Mouse (Mus musculus) neural tube, embryonic 11.5 days (tissue): ENCODE measurements around the gene Catip. TPM values are rescaled to one million over a fixed set of nuclear protein-coding genes. Genes with fewer than 3 reads are reported as not detected.
"Not testable (repeated sequence)": the region's sequence is repeated elsewhere in the genome, so short reads cannot be mapped to it uniquely, and the experiment has no call there.

Experiments used
- ATAC-seq: fragments of 200-750 bp; cut with Nextera tagmentation; 2 replicates; pipeline ENCODE4 v1.8.0; 2017; ENCODE audit warnings: moderate number of reproducible peaks, mild to moderate bottlenecking, moderate TSS enrichment, moderate library complexity; ENCODE audit not compliant: insufficient read depth, low FRiP score, low TSS enrichment
- DNase-seq: peaks from one replicate; pipeline ENCODE4 v3.0.0-alpha.2; 2015; ENCODE audit warnings: low spot score
- H3K27ac ChIP-seq: fragments of 300-500 bp; sonication (generic); 2 replicates; pipeline ENCODE4 v1.5.1; 2014; ENCODE audit warnings: low read depth, mild to moderate bottlenecking, low read length
- H3K27me3 ChIP-seq: fragments of 300-500 bp; sonication (generic); 2 replicates; pipeline ENCODE4 v1.6.1; 2014; ENCODE audit warnings: mild to moderate bottlenecking, low read length, mixed read lengths; ENCODE audit not compliant: control insufficient read depth, insufficient read depth
- H3K36me3 ChIP-seq: fragments of 300-500 bp; sonication (generic); 2 replicates; pipeline ENCODE4 v1.6.1; 2014; ENCODE audit warnings: mild to moderate bottlenecking, low read length, moderate library complexity, mixed read lengths; ENCODE audit not compliant: control insufficient read depth, insufficient read depth
- H3K4me1 ChIP-seq: fragments of 300-500 bp; sonication (generic); 2 replicates; pipeline ENCODE4 v1.6.1; 2014; ENCODE audit warnings: low read length, mixed read lengths; ENCODE audit not compliant: control insufficient read depth, insufficient read depth
- H3K4me2 ChIP-seq: fragments of 300-500 bp; sonication (generic); 2 replicates; pipeline ENCODE4 v1.6.1; 2014; ENCODE audit warnings: low read depth, mild to moderate bottlenecking, moderate library complexity
- H3K4me3 ChIP-seq: fragments of 300-500 bp; sonication (generic); 2 replicates; pipeline ENCODE4 v1.5.1; 2014; ENCODE audit warnings: low read depth, low read length
- H3K9ac ChIP-seq: fragments of 300-500 bp; sonication (generic); 2 replicates; pipeline ENCODE4 v1.6.1; 2014; ENCODE audit warnings: mild to moderate bottlenecking, low read length
- H3K9me3 ChIP-seq: fragments of 300-500 bp; sonication (generic); 2 replicates; pipeline ENCODE4 v1.6.1; 2016; ENCODE audit warnings: low read length; ENCODE audit not compliant: control insufficient read depth
- WGBS: fragments of 180-500 bp; shearing (Covaris S2); extraction: QIAGEN DNeasy Blood & Tissue Kit; methylation state at CpG from one replicate; pipeline ENCODE4 v1.1.7; 2014; 5-methylcytosine and 5-hydroxymethylcytosine counted together
- polyA plus RNA-seq: library from polyadenylated mRNA; unstranded; fragments of >200 nt; fragmentation: Nextera tagmentation; extraction: Ambion mirVana; gene quantifications from 2 replicates; pipeline ENCODE4 v1.2.1, GENCODE M21; 2014

The Catip gene
- polyA plus RNA-seq, 1 experiment from 2014 or later: 0.20 TPM

DNA sequence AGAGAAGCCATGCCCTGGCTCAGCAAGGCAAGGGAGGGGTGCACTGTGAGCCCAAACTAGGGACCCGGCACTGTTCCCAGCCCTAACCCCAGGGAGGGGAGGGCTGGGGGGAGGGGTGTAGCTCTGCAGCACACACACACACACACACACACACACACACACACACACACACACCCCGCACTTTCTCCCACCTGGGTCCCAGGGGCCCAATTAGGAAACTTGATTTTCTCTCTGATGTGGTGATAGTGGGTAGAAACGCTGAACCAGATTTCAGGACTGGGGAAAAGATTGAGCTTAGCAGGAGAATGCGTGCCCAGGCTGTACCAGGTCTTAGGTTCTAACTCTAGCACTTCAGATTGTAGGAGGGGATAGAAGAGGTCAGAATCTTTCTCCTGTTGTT lies 23.3 kb upstream of the Catip start:
- no peak overlapping the region for H3K4me3 ChIP-seq
- no peaks in the 10 kb centered on the region for H3K4me1 ChIP-seq
- no peak for DNase-seq
- no peaks in the 10 kb centered on the region for H3K36me3 ChIP-seq
- H3K9me3 ChIP-seq: no peaks in the 10 kb centered on the region
- ATAC-seq: no peak
- 72% methylated on average over 4 of the region's 4 CpGs for WGBS
- no peaks in the 10 kb centered on the region for H3K27me3 ChIP-seq
- H3K27ac ChIP-seq: no peak overlapping the region
- no peak overlapping the region for H3K9ac ChIP-seq
- no peak overlapping the region for H3K4me2 ChIP-seq

DNA sequence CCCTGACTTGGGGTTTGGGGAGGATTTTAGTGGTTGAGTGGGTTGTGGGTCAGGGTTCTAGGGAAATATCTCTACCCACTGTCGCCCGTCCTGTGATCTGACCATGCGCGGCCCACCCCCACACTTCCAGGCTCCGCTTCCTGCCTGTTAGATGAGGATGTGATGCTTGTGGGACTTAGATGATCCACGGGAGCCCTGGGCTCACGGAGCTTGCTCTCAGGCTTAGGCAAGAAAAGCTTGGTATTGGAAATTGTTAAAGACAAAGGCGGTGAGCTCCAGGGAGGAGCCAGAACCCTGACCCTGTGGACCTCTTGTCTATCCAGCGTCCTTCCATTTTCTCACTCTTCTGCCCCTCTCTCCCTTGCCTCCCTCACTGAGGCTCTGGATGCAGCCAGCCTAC lies 22.0 kb upstream of the Catip start:
- Histone ChIP-seq H3K4me2 (no peak overlapping the region), H3K4me3 (no peak overlapping the region), H3K27me3 (no peaks in the 10 kb centered on the region), H3K9ac (no peak overlapping the region), H3K9me3 (no peaks in the 10 kb centered on the region), H3K27ac (no peak overlapping the region), H3K36me3 (no peaks in the 10 kb centered on the region), H3K4me1 (no peaks in the 10 kb centered on the region)
- ATAC-seq (no peak), DNase-seq (no peak)
- 89% methylated on average over 9 of the region's 9 CpGs for WGBS

DNA sequence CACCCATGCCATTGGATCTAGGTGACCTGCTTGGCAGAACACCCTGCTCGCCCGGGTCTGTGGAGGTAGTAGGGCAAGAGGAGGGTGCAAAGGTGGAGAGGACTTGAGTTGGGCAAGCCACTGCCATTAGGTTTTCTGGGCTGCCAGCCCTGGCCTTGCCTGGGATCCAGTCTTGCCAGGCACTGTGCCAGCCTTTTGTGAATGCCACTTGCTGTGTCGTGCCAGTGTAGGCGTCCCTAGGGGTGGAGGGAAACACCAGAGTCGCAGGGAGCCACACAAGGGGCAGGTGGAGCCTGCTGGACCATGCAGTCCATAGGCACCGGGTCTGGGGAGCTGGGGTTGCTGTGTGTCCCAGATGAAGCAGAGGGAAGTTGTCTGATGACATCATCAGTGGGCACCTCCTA lies 21.5 kb upstream of the Catip start:
- Histone ChIP-seq H3K9ac (no peak overlapping the region), H3K9me3 (no peaks in the 10 kb centered on the region), H3K4me3 (no peak overlapping the region), H3K36me3 (no peaks in the 10 kb centered on the region), H3K4me2 (no peak overlapping the region), H3K27ac (no peak overlapping the region), H3K27me3 (no peaks in the 10 kb centered on the region), H3K4me1 (no peaks in the 10 kb centered on the region)
- 96% methylated on average over 6 of the region's 6 CpGs for WGBS
- no peak for DNase-seq
- ATAC-seq: no peak

DNA sequence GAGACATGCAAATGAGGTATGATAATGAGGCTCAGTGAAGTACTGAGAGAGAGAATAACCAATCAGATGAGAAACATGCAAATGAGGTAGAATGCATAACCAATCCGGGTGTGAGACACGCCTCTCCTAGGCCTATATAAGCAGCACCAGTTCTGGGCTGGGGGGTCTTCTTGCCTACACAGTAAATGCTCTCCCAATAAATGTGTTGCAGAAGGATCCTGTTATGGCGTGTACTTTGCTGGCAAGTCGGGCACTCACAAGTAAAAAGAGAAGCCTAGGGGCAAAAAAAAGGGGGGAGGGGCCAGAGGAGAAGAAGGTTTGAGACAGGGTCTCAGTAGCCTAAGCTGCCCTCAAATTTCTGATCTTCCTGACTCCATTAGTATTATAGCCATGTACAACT lies 20.9 kb upstream of the Catip start:
- H3K4me2 ChIP-seq, H3K9me3 ChIP-seq, H3K27me3 ChIP-seq, H3K9ac ChIP-seq, DNase-seq, H3K4me3 ChIP-seq, H3K27ac ChIP-seq, ATAC-seq, H3K4me1 ChIP-seq, H3K36me3 ChIP-seq: not testable (repeated sequence)
- 93% methylated on average over 4 of the region's 4 CpGs for WGBS

DNA sequence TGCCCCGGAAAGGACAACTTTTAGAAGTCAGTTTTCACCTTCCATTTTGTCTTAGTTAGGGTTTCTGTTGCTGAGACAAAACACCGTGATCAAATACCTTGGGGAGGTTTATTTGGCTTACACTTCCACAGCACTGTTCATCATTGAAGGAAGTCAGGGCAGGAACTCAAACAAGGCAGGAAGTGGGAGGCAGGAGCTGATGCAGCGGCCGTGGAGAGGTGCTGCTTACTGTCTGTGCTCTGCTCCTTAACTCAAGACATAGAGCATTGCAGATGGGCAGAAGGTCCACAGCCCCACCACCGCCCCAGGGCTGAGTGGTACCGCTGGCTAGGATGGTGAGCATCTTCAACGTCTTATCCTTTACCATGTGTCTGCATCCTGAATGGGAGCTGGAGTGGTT lies 20.0 kb upstream of the Catip start:
- H3K27ac ChIP-seq: no peak overlapping the region
- H3K4me2 ChIP-seq: no peak overlapping the region
- ATAC-seq (no peak), DNase-seq (no peak)
- no peaks in the 10 kb centered on the region for H3K27me3 ChIP-seq
- WGBS: 93% methylated on average over 7 of the region's 7 CpGs
- no peak overlapping the region for H3K9ac ChIP-seq
- no peaks in the 10 kb centered on the region for H3K9me3 ChIP-seq
- H3K4me1 ChIP-seq: no peaks in the 10 kb centered on the region
- H3K36me3 ChIP-seq: no peaks in the 10 kb centered on the region
- H3K4me3 ChIP-seq: no peak overlapping the region

DNA sequence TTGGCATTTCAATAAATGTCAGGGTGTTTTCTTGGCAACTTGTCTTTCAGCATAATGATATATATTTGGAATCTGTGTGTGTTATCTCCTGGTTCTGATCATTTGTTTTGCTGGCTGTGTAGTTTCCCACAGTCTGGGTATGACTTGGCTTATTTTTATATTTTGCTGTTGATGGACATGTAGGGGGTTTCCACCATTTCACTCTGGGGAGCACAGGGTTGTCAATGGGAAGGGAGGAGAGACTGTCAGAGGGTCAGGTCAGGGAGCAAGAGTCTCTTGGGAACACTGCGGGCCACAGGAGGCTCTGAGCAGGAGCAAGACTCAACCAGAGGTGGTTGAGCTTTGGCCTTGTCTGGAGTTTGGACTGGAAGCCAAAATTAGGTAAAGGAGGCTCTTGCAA lies 19.6 kb upstream of the Catip start:
- Histone ChIP-seq H3K4me1 (no peaks in the 10 kb centered on the region), H3K27ac (no peak overlapping the region), H3K36me3 (no peaks in the 10 kb centered on the region), H3K4me2 (no peak overlapping the region), H3K9me3 (no peaks in the 10 kb centered on the region), H3K9ac (no peak overlapping the region), H3K4me3 (no peak overlapping the region), H3K27me3 (no peaks in the 10 kb centered on the region)
- DNase-seq (no peak), ATAC-seq (no peak)
- 96% methylated on average over 1 of the region's 1 CpGs for WGBS

DNA sequence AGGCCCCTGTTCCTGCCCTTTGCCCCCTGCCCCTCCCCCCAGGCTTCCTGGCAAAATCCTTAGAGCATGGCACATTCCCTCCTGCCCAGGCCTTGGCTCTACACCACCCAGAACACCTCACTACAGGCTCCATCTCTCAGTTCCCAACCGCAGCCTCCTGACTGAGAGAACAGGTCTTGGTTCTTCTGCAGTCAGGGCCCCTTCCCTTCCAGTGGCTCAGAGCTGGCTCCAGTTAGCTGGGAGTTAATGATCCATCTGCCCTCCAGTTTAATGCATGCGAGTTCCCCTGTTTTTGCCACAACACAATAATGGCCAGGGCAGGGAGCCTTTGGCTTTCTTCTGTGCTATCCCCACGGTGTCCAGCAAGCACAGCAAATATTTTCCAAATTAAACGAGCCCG lies 18.7 kb upstream of the Catip start:
- ATAC-seq: no peak
- DNase-seq: no peak
- WGBS: 67% methylated on average over 5 of the region's 5 CpGs

DNA sequence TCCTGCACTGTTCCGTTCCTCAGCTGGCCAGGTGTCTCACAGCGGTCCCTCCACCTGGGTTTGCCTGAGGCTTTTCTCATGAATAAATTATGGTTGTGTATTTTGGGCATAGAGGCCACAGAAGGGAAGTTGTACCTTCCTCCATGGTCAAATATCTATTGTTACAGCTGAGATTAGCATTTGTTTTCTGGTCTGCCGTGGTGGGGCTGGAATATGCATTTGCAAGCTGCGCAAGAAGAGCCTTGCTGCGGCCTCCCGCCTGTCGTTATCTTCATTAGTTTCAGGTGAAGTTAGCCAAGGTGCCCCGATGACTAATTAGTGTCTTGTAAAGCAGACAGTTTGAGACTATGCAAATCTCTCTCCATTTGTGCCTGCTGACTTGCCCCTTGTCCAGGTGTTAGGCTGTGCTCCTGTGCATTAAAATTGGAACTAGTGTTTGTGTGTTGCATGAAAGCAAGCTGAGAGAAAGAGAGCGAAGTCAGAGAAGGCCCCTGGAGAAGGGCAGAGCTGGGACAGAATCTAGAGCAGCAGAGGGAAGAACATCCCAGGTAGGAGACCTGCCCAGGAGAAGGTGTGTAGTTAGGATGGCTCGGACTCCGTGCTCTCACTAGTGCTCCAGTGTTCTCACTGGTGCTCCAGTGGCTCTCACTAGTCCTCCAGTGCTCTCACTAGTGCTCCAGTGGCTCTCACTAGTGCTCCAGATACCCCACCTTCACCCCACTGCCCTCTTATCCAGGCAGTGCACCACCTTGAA lies 17.6 kb upstream of the Catip start:
- no peak for ATAC-seq
- H3K4me3 ChIP-seq: no peak overlapping the region
- no peaks in the 10 kb centered on the region for H3K27me3 ChIP-seq
- H3K4me1 ChIP-seq: no peaks in the 10 kb centered on the region
- H3K27ac ChIP-seq: no peak overlapping the region
- H3K9me3 ChIP-seq: no peaks in the 10 kb centered on the region
- no peak for DNase-seq
- WGBS: 81% methylated on average over 11 of the region's 11 CpGs
- no peaks in the 10 kb centered on the region; the same call in 1 of the 2 replicates for H3K36me3 ChIP-seq
- no peak overlapping the region for H3K9ac ChIP-seq
- H3K4me2 ChIP-seq: no peak overlapping the region

More for the DNA sequence above, 18.7 kb upstream of the Catip start:
- Histone ChIP-seq H3K4me1 (no peaks in the 10 kb centered on the region), H3K27me3 (no peaks in the 10 kb centered on the region), H3K9me3 (no peaks in the 10 kb centered on the region), H3K4me3 (no peak overlapping the region), H3K9ac (no peak overlapping the region), H3K36me3 (no peaks in the 10 kb centered on the region), H3K4me2 (no peak overlapping the region), H3K27ac (no peak overlapping the region)

DNA sequence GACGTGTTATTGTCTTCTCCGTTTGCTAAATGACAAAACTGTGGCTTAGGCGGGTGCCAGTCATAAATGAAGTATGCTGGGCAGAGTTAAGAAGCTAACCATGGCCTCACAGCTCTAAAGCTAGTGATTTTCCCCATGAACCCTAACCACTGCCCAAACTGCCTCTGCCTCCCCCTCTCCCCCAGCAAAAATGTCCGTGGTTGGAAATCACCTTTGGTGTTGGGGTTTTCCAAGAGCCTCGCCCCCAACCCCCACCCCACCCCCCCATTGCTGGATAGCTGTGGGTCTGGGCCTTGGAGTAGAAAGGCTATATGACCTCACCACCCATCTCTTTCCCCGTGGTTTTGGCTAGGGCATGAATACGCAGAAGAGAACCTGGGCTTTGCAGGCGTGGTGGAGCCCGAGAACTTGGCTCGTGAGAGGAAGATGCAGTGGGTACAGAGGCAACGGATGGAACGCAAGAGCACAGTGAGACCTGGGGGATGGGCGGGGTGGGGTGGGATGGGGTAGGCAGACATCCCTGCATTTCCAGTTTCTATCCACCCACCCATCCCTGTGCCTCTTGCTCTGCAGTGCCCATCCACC lies 10.6 kb upstream of the Catip start:
- Histone ChIP-seq H3K27me3 (no peaks in the 10 kb centered on the region), H3K4me2 (no peak overlapping the region), H3K36me3 (no peaks in the 10 kb centered on the region; the same call in 1 of the 2 replicates), H3K9me3 (no peaks in the 10 kb centered on the region), H3K9ac (no peak overlapping the region), H3K4me3 (no peak overlapping the region), H3K27ac (no peak overlapping the region), H3K4me1 (no peaks in the 10 kb centered on the region)
- WGBS: 93% methylated on average over 13 of the region's 13 CpGs
- no peak for DNase-seq
- ATAC-seq: no peak
